Mouse (Mus musculus) adrenal gland, postnatal 36 days (tissue): ENCODE data around the gene Paip2b. TPM values are rescaled to one million over a fixed set of nuclear protein-coding genes. Genes with fewer than 3 reads are reported as not detected.
A peak's percentile ranks its signal among the peaks of the same experiment; 100 is the strongest.
"Not testable (repeated sequence)": the region's sequence is repeated elsewhere in the genome, so short reads cannot be mapped to it uniquely, and the experiment has no call there.

Experiments
- DNase-seq, 2 experiments: peaks; one replicate each; pipeline ENCODE4 v3.0.0; 2021; ENCODE audit warnings: mixed read lengths in 1 of 2
- long read RNA-seq, 2 experiments: library from polyadenylated mRNA; stranded (forward); transcript quantifications; one replicate each; pipeline ENCODE4 v2.0.0; 2021; ENCODE audit warnings: borderline sequencing depth in 2 of 2
- total RNA-seq, 2 experiments: library from RNA; stranded (reverse); gene quantifications; 2 replicates each; pipeline ENCODE4 v1.2.3; 2021

Gene Paip2b
- total RNA-seq, result 10 to 100 TPM; 30.7 to 31.1 TPM
- long read RNA-seq, experiment 1, partial matches to known transcripts, result 0 of 5 reads
- long read RNA-seq, experiment 1, other reads (novel, unspliced or antisense), result 3 of 5 reads
- long read RNA-seq, experiment 2, partial matches to known transcripts, result 0 of 2 reads
- long read RNA-seq, experiment 2, other reads (novel, unspliced or antisense), result 1 of 2 reads

- peak; percentile 97 to 99 for DNase-seq
Observed at GRCm38 (mm10) chr6:83831606-83832123, at the start of gene Paip2b. TSS of gene Paip2b (minus strand) at chr6:83831741.

DNA sequence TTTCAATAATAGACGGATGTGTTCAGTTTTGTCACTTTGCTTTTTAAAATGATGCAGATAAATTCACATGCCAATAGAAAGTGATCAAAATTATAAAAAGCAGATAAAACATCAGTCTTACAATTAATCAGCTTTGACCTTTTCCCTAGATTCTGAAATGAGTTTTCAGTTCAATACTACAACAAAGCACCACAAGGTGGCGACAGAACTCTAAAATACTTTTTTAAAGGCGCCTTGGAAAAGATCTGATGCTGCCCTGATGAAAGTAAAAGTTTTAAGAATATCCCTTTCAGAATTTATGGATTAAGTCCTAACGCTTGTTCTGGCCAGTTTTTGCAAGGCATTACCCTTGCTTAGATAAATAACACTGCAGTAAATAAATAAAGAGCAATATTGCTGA lies 48.3 kb upstream of the Paip2b start:
- peak; percentile 42 to 61 for DNase-seq

GRCm38 (mm10) chr6:83867598-83868585 lies 36.4 kb upstream of the Paip2b start:
- DNase-seq, result peak; percentile 83 to 84

DNA sequence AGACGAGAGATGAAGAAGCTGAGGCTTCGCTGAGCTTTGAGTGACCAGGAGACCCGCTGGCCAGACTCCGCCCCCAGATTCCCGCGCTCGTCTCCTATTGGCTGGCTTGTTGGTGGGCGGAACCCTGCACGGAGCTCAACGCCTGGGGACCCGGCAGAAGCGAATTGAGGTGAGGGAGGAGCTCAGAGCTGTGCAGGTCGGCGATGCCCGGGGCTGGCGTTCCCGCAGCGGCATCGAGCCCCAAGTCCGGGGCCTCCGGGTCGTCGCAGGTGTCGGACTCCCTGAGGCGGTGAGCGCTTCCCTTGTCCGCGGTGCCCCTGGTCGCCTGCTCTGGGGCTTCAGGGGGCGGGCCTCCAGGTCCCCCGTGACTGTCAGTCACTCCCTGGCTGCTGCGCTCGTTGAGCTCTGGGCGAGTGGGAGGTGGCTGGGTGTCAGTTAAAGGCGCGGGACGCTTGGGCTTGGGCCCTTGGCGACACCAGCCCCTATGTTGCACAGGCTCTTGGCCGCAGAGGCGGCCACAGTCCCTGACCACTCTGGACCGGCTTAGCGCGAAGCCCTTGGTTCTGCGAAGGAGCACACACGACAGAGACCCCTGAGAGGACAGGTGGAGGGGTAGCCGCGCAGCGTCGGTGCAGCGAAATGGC lies 35.5 kb upstream of the Paip2b start, which contains the start of gene Zfp638:
Gene Zfp638 (plus strand): TSS at position 156 of the 644 bp plus-strand sequence.
- DNase-seq, result peak; percentile 95 to 97

- DNase-seq, result no peak
Observed at GRCm38 (mm10) chr6:83866423-83866822, 34.9 kb upstream of the Paip2b start.

DNA sequence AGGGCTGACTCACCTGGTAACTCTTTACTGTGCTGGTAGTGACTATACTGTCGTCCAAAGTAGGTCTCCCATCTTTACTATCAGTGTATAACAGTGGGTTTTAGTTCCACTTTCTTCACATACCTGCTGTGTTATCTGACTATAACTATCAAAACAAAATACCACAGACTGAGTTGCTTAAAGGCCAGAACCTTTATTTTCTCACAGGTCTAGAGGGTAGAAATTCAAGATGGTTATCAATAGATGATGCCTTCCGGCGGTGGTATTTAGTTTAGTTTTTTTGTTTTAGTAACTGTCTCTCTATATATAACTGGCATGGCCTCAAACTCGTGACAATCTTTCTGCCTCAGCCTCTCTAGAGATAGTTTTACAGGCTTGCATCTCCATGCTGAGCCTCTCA lies 32.0 kb upstream of the Paip2b start:
- DNase-seq, result no peak

GRCm38 (mm10) chr6:83860033-83860432 lies 28.5 kb upstream of the Paip2b start:
- DNase-seq, result peak; percentile 72 to 76

- DNase-seq, result no peak
Observed at GRCm38 (mm10) chr6:83857476-83857875, 25.9 kb upstream of the Paip2b start.

GRCm38 (mm10) chr6:83849446-83849845 lies 17.9 kb upstream of the Paip2b start:
- DNase-seq, result peak; percentile 9 to 24

DNA sequence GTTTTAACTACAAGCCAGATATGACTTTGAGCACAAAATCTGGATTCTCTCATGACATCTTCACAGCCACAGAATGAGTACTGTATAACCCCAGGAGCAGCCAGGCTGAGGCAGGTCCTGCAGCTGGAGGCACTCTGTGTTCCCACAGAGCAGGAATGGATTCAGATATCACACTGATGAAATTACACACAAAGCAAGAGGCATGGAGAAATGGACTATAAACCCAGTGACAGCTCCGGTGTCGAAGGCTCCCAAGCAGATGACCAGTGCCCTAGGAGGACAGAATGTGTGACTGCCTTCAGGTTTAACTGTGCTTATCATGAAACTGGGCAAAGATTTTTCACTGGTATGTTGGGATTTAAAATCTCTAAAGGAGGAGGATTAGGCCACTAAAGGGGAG lies 14.6 kb upstream of the Paip2b start:
- no peak for DNase-seq

GRCm38 (mm10) chr6:83844913-83845312 lies 13.4 kb upstream of the Paip2b start:
- DNase-seq, result no peak

- DNase-seq, result no peak
Observed at GRCm38 (mm10) chr6:83840086-83840485, 8.5 kb upstream of the Paip2b start.

GRCm38 (mm10) chr6:83838046-83838445 lies 6.5 kb upstream of the Paip2b start:
- DNase-seq, result no peak

DNA sequence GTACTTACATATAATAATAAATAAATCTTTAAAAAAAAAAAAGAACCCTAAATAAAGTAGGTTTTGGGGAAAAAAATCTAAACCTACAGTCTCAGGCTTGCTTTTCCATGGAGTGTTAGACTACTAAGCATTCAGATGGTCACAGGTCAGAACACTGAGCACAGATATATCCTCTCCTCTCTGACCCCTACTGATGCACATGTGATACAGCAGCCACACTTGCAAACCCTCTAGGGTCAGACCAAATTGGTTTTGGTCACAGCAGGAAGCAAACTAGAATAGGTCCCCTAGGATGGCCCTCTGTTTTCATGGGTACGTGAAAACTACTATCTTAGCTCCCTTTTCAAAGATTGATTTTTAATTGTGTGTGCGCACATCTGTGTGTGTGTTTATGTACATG lies 5.3 kb upstream of the Paip2b start:
- DNase-seq, result no peak

- DNase-seq, result not testable (repeated sequence)
Observed at GRCm38 (mm10) chr6:83832393-83832792, 852 bp upstream of the Paip2b start.

GRCm38 (mm10) chr6:83830941-83831605 lies 468 bp downstream of the Paip2b start:
- peak in 1 of 2 experiments; percentile 2 for DNase-seq

DNA sequence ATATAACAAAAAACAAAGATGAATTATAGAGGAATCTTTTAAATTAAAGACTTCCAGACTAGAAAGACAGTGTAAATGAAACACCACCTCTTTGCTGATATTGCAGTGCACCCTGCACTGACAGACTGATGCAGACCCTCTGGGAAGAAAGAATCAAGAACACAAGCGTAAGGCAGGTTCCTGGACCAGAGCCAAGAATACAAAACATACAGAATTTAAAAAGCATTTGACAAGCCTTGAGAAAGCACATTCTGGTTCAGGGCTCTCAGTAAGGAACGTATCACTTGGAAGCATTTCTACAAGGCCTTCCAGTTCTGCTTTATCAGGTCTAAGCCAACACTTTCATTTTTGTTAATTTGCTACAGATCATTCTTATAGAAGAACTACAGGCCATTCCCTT lies 9.7 kb downstream of the Paip2b start:
- DNase-seq, result no peak

DNA sequence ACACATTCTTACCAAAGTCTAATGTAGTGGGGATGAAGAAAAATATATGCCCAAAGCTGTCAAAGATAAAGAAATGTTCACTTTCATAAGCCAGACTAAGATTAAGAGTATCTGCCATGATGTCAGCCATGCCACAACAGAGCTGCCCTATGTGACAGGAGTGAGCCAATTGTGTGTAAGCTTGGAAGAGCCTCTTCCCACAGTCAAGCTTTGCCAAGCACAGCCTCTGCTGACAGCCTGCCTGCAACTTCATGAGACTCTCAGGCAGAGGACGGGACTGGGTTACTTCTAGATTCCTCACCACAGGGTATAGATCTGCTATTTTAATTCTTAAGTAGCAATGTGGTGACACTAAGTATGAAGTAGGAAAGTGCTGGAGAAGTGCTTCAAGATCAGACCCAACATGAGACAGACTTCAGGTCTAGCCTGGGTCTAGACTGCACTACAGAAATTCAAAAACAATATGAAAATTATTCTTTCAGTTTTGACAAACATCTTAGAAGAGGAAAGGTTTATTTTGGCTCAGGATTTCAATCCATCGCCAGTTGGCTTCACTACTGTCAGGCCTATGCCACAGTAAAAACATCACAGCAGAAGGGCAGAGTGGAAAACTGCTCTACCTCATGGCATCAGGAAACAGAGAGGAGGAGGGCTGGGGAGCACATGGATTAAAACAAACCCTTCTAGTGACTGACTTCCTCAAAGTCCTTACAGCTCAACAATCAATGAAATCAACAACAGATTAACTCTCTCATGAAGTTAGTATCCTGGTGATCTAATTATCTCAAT lies 10.6 kb downstream of the Paip2b start:
- DNase-seq, result no peak

DNA sequence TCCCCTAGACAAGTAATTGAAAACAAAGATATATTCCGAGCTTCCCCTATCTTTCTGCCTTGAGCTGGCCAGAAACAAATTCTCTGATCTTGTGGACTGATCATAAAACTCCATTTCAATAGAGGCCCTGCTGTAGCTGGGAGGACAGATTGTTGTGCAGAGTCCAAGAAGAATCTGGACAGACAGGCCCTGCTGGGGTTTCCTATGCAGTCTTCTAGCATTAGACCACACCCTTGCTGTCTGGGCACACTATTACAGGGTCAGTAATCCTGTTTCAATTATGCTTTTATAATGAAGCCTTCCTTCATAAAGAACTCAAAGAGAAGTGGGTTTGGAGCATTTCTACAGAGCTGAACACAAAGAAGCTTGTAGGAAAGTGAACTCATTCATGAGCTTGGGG lies 12.5 kb downstream of the Paip2b start:
- no peak for DNase-seq

DNA sequence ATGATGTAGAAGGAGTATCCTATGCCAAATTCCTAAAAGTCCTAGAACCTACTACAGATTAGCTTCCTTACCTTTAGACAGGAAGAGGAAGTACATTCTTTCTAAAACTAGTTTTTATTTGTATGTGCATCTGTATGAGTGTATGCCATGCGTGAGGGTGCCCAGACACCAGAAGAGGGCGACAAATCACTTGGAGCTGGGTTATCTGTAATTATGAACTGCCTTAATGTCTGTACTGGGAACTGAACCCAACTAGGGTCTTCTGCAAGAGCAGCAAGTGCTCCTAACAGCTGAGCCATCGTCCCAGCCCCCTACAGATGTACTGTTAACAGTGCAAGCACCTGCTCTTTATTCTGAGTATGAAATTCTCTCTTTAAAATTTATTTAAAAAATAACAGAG lies 15.7 kb downstream of the Paip2b start:
- no peak for DNase-seq

DNA sequence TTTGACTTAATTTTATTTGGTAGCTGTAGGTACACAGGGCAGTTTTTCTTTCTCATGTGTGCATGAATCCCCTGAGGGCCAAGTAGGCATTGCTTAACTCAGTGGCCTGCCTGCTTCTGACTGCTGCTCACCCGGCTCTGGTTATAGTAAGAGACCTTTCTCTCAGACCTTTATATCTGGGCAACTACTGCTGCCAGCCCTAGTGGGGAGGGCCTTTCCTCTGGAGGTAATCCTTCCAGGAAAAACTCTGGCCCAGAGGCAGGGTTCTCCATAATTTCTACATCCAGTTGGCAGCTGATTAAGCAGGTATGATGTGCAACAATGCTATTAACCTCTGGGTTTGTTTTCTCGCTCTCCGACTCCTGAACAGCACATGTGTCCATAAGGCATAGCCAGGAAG lies 28.7 kb downstream of the Paip2b start:
- DNase-seq, result peak in 1 of 2 experiments; percentile 16
